Mouse (Mus musculus): ENCODE measurements at regions not wholly inside any gene's neighbourhood (a gene's known extent, or its start where the extent isn't known, plus 50 kb on each side); places are given as distances from the start of the nearest gene placed in this dataset.

DNA sequence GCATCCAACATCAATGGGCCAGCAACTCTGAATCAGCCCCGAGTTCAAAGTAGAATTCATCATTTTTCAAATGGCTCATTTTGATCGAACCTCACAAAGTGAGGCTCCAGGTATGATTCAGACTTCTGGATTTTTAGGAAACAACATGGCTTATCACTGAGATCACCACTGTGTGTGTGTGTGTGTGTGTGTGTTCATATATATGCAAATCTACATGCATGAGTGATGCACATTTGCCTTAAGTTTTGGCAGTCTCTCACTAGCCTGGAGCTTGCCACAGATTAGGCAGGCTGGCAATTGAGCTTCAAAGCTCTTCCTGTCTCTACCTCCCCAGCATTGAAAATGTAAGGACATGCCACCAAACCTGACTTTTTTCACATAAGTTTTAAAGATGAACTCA, 195.1 kb upstream of the Mindy3 start:
- Histone ChIP-seq H3K4me3 (ENCODE audit: insufficient read depth in 1 of 2, low read depth in 2 of 2, low read length in 2 of 2) (no peak overlapping the region), H3K36me3 (replicated peaks; ENCODE audit: control insufficient read depth, insufficient read depth, low read depth) (no peaks in the 10 kb centered on the region), H3K4me1 (replicated peaks; ENCODE audit: control insufficient read depth in 2 of 2, insufficient read depth in 2 of 2, low read length in 1 of 2) (no peaks in the 10 kb centered on the region), H3K9ac (replicated peaks) (no peak overlapping the region), H3K27me3 (ENCODE audit: control insufficient read depth, insufficient read depth, low read length) (no peaks in the 10 kb centered on the region), H3K4me2 (ENCODE audit: low read depth) (no peak overlapping the region), H3K27ac (no peak overlapping the region), H3K9me3 (ENCODE audit: control insufficient read depth, low read length) (no peaks in the 10 kb centered on the region)
- DNase-seq (ENCODE audit: low read depth in 3 of 3, low spot score in 3 of 3) (no peak), ATAC-seq (ENCODE audit: insufficient read depth) (no peak)
- WGBS (ENCODE audit: insufficient replicate concordance) = 43% methylated on average over 2 of the region's 2 CpGs
- TF ChIP-seq EP300 (IDR thresholded peaks at IDR 0.05; ENCODE audit: low read depth) (no peak), CTCF (IDR thresholded peaks at IDR 0.05; ENCODE audit: low read depth) (no peak)

DNA sequence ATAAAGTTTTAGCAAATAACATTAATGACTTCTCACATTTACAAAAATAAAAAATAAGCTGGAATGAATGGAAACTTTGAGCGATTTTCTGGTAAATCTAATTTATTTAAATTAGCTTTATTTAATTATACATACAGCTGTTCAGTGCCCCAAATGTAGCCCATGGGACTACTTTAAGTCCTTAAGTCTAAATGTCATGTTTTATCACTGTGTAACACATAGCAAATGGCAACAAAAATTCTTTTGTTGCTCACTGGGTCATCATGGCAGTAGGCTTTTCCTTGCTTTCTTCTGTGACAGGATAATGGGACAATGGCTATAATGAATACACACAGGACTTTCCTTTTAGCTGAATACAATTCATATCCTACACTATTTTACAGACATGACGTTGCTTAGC, 194.6 kb upstream of the Mindy3 start:
- H3K36me3 ChIP-seq (replicated peaks; ENCODE audit: control insufficient read depth, insufficient read depth, low read depth) = no peaks in the 10 kb centered on the region
- no peak overlapping the region for H3K9ac ChIP-seq (replicated peaks)
- H3K27me3 ChIP-seq (ENCODE audit: control insufficient read depth, insufficient read depth, low read length) = no peaks in the 10 kb centered on the region
- H3K4me2 ChIP-seq (ENCODE audit: low read depth) = no peak overlapping the region
- H3K27ac ChIP-seq = no peak overlapping the region
- no peak overlapping the region for H3K4me3 ChIP-seq (ENCODE audit: insufficient read depth in 1 of 2, low read depth in 2 of 2, low read length in 2 of 2)
- ATAC-seq (ENCODE audit: insufficient read depth) (no peak), DNase-seq (ENCODE audit: low read depth in 3 of 3, low spot score in 3 of 3) (no peak)
- no peaks in the 10 kb centered on the region for H3K4me1 ChIP-seq (replicated peaks; ENCODE audit: control insufficient read depth in 2 of 2, insufficient read depth in 2 of 2, low read length in 1 of 2)
- WGBS (ENCODE audit: insufficient replicate concordance) = 49% methylated on average over 2 of the region's 2 CpGs
- H3K9me3 ChIP-seq (ENCODE audit: control insufficient read depth, low read length) = no peaks in the 10 kb centered on the region
- TF ChIP-seq EP300 (IDR thresholded peaks at IDR 0.05; ENCODE audit: low read depth) (no peak), CTCF (IDR thresholded peaks at IDR 0.05; ENCODE audit: low read depth) (no peak)

DNA sequence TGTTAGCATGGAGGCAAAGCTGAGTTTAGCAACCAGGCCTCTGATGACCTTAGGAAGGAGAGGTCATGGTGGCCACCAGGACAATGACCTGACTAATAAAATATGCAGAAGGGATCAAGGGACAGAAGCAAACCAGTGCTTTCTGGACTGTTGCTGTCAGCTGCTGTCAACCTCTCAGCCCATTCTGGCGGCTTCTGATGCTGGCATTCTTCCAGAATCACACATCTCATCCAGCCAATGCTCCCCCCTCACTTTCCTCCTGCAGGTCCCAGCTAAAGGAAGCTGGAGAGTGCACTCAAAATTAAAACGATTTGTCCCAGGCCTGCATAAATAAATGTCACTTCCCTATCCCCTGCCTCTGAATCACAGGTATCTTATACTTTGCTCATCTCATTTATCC, 163.3 kb upstream of the Mindy3 start:
- TF ChIP-seq CTCF (IDR thresholded peaks at IDR 0.05; ENCODE audit: low read depth) (no peak), EP300 (IDR thresholded peaks at IDR 0.05; ENCODE audit: low read depth) (no peak)
- Histone ChIP-seq H3K36me3 (replicated peaks; ENCODE audit: control insufficient read depth, insufficient read depth, low read depth) (no peaks in the 10 kb centered on the region), H3K27me3 (ENCODE audit: control insufficient read depth, insufficient read depth, low read length) (no peaks in the 10 kb centered on the region), H3K9me3 (ENCODE audit: control insufficient read depth, low read length) (no peaks in the 10 kb centered on the region), H3K4me1 (replicated peaks; ENCODE audit: control insufficient read depth in 2 of 2, insufficient read depth in 2 of 2, low read length in 1 of 2) (no peaks in the 10 kb centered on the region), H3K4me3 (ENCODE audit: insufficient read depth in 1 of 2, low read depth in 2 of 2, low read length in 2 of 2) (no peak overlapping the region), H3K9ac (replicated peaks) (no peak overlapping the region), H3K4me2 (ENCODE audit: low read depth) (no peak overlapping the region), H3K27ac (no peak overlapping the region)
- DNase-seq (ENCODE audit: low read depth in 3 of 3, low spot score in 3 of 3) (no peak), ATAC-seq (ENCODE audit: insufficient read depth) (no peak)
- WGBS (ENCODE audit: insufficient replicate concordance) = 21% methylated on average over 2 of the region's 2 CpGs

DNA sequence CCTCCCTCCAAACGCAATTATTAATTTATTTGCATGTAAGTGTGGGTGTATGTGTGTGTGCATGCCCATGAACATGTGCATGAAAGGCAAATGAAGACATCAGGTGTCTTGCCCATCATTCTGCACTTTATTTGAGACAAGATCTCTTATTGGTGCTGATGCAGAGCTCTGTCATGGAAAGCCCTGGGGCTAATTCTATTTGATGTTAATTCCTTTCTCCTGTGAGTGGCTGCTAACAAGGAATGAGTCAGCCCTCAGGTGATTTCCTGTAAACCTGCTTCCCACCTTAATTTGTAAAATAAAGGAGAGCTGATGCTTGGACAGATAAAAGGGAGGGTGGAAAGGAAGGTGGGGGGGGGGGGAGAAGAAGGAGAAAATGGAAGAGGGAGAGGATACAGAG, 138.5 kb upstream of the Mindy3 start:
- 29% methylated on average over 1 of the region's 1 CpGs for WGBS (ENCODE audit: insufficient replicate concordance)
- Histone ChIP-seq H3K4me1 (replicated peaks; ENCODE audit: control insufficient read depth in 2 of 2, insufficient read depth in 2 of 2, low read length in 1 of 2) (no peaks in the 10 kb centered on the region), H3K4me3 (ENCODE audit: insufficient read depth in 1 of 2, low read depth in 2 of 2, low read length in 2 of 2) (no peak overlapping the region), H3K4me2 (ENCODE audit: low read depth) (no peak overlapping the region), H3K9me3 (ENCODE audit: control insufficient read depth, low read length) (no peaks in the 10 kb centered on the region), H3K27me3 (ENCODE audit: control insufficient read depth, insufficient read depth, low read length) (no peaks in the 10 kb centered on the region), H3K9ac (replicated peaks) (no peak overlapping the region), H3K36me3 (replicated peaks; ENCODE audit: control insufficient read depth, insufficient read depth, low read depth) (no peaks in the 10 kb centered on the region), H3K27ac (no peak overlapping the region)
- no peak for DNase-seq (ENCODE audit: low read depth in 3 of 3, low spot score in 3 of 3)
- ATAC-seq (ENCODE audit: insufficient read depth) = no peak
- TF ChIP-seq EP300 (IDR thresholded peaks at IDR 0.05; ENCODE audit: low read depth) (no peak), CTCF (IDR thresholded peaks at IDR 0.05; ENCODE audit: low read depth) (no peak)

GRCm38 (mm10) chr2:12522411-12522810, 103.1 kb upstream of the Mindy3 start:
- no peak overlapping the region for H3K9ac ChIP-seq (replicated peaks)
- WGBS (ENCODE audit: insufficient replicate concordance) = 54% methylated on average over 5 of the region's 5 CpGs
- no peak for DNase-seq (ENCODE audit: low read depth in 3 of 3, low spot score in 3 of 3)
- TF ChIP-seq EP300 (IDR thresholded peaks at IDR 0.05; ENCODE audit: low read depth) (no peak), CTCF (IDR thresholded peaks at IDR 0.05; ENCODE audit: low read depth) (no peak)
- ATAC-seq (ENCODE audit: insufficient read depth) = no peak
- no peak overlapping the region for H3K4me2 ChIP-seq (ENCODE audit: low read depth)
- no peaks in the 10 kb centered on the region for H3K9me3 ChIP-seq (ENCODE audit: control insufficient read depth, low read length)
- H3K36me3 ChIP-seq (replicated peaks; ENCODE audit: control insufficient read depth, insufficient read depth, low read depth) = no peaks in the 10 kb centered on the region
- H3K4me3 ChIP-seq (ENCODE audit: insufficient read depth in 1 of 2, low read depth in 2 of 2, low read length in 2 of 2) = no peak overlapping the region
- H3K27ac ChIP-seq = no peak overlapping the region
- no peaks in the 10 kb centered on the region for H3K27me3 ChIP-seq (ENCODE audit: control insufficient read depth, insufficient read depth, low read length)
- H3K4me1 ChIP-seq (replicated peaks; ENCODE audit: control insufficient read depth in 2 of 2, insufficient read depth in 2 of 2, low read length in 1 of 2) = no peaks in the 10 kb centered on the region

DNA sequence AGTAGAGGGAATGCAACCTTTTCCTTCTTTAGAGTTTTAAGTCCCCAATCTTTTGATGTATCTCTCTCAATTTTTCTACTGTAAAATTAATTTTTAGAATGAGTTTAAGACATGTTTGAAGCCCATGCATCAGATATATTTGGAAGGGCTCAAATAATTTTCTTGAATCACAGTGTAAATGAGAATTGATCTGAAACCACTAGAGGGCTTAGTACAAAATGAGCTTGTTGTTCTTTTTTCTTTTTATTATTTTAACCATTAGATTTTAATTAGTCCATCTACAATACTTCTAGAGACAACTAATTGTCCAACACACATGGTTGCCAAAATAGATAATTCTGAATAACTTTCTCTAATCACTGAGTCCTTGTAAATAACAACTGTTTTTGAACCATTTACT, 102.5 kb upstream of the Mindy3 start:
- Histone ChIP-seq H3K9ac (replicated peaks) (no peak overlapping the region), H3K4me3 (ENCODE audit: insufficient read depth in 1 of 2, low read depth in 2 of 2, low read length in 2 of 2) (no peak overlapping the region), H3K36me3 (replicated peaks; ENCODE audit: control insufficient read depth, insufficient read depth, low read depth) (no peaks in the 10 kb centered on the region), H3K27me3 (ENCODE audit: control insufficient read depth, insufficient read depth, low read length) (no peaks in the 10 kb centered on the region), H3K27ac (no peak overlapping the region), H3K4me1 (replicated peaks; ENCODE audit: control insufficient read depth in 2 of 2, insufficient read depth in 2 of 2, low read length in 1 of 2) (no peaks in the 10 kb centered on the region), H3K4me2 (ENCODE audit: low read depth) (no peak overlapping the region), H3K9me3 (ENCODE audit: control insufficient read depth, low read length) (no peaks in the 10 kb centered on the region)
- DNase-seq (ENCODE audit: low read depth in 3 of 3, low spot score in 3 of 3) (no peak), ATAC-seq (ENCODE audit: insufficient read depth) (no peak)
- TF ChIP-seq EP300 (IDR thresholded peaks at IDR 0.05; ENCODE audit: low read depth) (no peak), CTCF (IDR thresholded peaks at IDR 0.05; ENCODE audit: low read depth) (no peak)
